8 mouse cellular contexts compared by ENCODE assay signal in the genomic region with DNA sequence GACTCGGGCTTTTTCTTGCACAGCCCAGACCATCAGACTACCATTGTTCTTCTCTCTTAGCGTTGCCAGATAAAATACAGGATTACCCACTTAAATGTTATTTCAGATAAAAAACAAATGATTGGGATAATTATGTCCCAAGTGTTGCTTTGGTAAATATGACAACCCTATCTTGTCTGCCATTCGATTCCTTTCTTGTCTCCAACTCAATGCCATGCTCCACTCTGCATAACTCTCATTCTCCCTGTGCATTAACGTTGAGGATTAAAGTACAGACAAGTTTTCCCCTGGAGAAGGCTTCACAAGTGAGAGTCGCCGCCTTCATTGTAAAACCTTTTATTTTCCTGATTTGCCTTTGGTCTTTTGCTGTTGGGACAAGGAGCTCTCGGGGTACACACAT. TPM values are rescaled to one million over a fixed set of nuclear protein-coding genes. Genes with fewer than 3 reads are reported as not detected.
A peak's percentile ranks its signal among the peaks of the same experiment; 100 is the strongest.
DNase-seq lines count a peak whose midpoint lies in the region; ATAC-seq and TF ChIP-seq lines count a peak whose summit lies in the region.

No protein-coding gene starts in this region.

- no peaks in the 10 kb centered on the region for H3K36me3 ChIP-seq in kidney, postnatal 0 days (ENCODE audit: insufficient read depth, low read length)
- no peaks in the 10 kb centered on the region for H3K36me3 ChIP-seq in embryonic facial prominence, embryonic 11.5 days (replicated peaks; ENCODE audit: control insufficient read depth, insufficient read depth, low read depth, low read length)
- H3K36me3 ChIP-seq in hindbrain, postnatal 0 days (ENCODE audit: insufficient read depth, low read length) = no peaks in the 10 kb centered on the region
- H3K36me3 ChIP-seq in midbrain, embryonic 16.5 days (ENCODE audit: control insufficient read depth, insufficient read depth, low read length) = no peaks in the 10 kb centered on the region

- 43% methylated on average over 7 of the region's 7 CpGs for WGBS in kidney, postnatal 0 days
- WGBS in embryonic facial prominence, embryonic 11.5 days = 52% methylated on average over 7 of the region's 7 CpGs
- WGBS in hindbrain, postnatal 0 days = 49% methylated on average over 7 of the region's 7 CpGs
- 37% methylated on average over 7 of the region's 7 CpGs for WGBS in midbrain, embryonic 16.5 days

- no peak for TF ChIP-seq CTCF in kidney, postnatal 0 days (IDR thresholded peaks at IDR 0.05; ENCODE audit: low read depth)
- TF ChIP-seq CTCF in hindbrain, postnatal 0 days (IDR thresholded peaks at IDR 0.05; ENCODE audit: low read depth) = no peak

- peak overlapping the region; percentile 61; the same call in 1 of the 2 replicates for H3K4me3 ChIP-seq in kidney, postnatal 0 days (replicated peaks; ENCODE audit: low read depth, low read length)
- peak overlapping the region; percentile 63 for H3K4me3 ChIP-seq in embryonic facial prominence, embryonic 11.5 days (ENCODE audit: low read depth, low read length)
- H3K4me3 ChIP-seq in hindbrain, postnatal 0 days (ENCODE audit: low read length) = peak overlapping the region; percentile 62
- peak overlapping the region; percentile 68 for H3K4me3 ChIP-seq in midbrain, embryonic 16.5 days (ENCODE audit: low read depth, low read length)

- ATAC-seq in kidney, postnatal 0 days (replicated peaks; ENCODE audit: low FRiP score, low read depth) = no peak
- 0 out of 2 replicates have a peak, but pooled peaks have one; percentile 14 for ATAC-seq in embryonic facial prominence, embryonic 11.5 days (replicated peaks; ENCODE audit: insufficient number of reproducible peaks, low FRiP score, low TSS enrichment, low read depth)
- no peak for ATAC-seq in hindbrain, postnatal 0 days
- peak; percentile 60 for ATAC-seq in midbrain, embryonic 16.5 days

- peaks cover 4% of the 10 kb centered on the region; the same call in 1 of the 2 replicates for H3K27me3 ChIP-seq in kidney, postnatal 0 days (ENCODE audit: insufficient read depth, low read length)
- no peaks in the 10 kb centered on the region; the same call in 1 of the 2 replicates for H3K27me3 ChIP-seq in embryonic facial prominence, embryonic 11.5 days (ENCODE audit: control insufficient read depth, insufficient read depth, low read length)
- H3K27me3 ChIP-seq in hindbrain, postnatal 0 days (ENCODE audit: insufficient read depth, low read length) = no peaks in the 10 kb centered on the region; the same call in 1 of the 2 replicates
- peaks cover 13% of the 10 kb centered on the region for H3K27me3 ChIP-seq in midbrain, embryonic 16.5 days (ENCODE audit: control insufficient read depth, insufficient read depth, low read depth, low read length)

- peak overlapping the region; percentile 94 for H3K27ac ChIP-seq in kidney, postnatal 0 days
- no peak overlapping the region for H3K27ac ChIP-seq in embryonic facial prominence, embryonic 11.5 days (replicated peaks; ENCODE audit: low read depth, low read length)
- peak overlapping the region; percentile 80 for H3K27ac ChIP-seq in hindbrain, postnatal 0 days
- H3K27ac ChIP-seq in midbrain, embryonic 16.5 days (ENCODE audit: low read length) = peak overlapping the region; percentile 91

- H3K4me1 ChIP-seq in kidney, postnatal 0 days (replicated peaks; ENCODE audit: insufficient read depth, low read length) = no peaks in the 10 kb centered on the region
- no peaks in the 10 kb centered on the region for H3K4me1 ChIP-seq in embryonic facial prominence, embryonic 11.5 days (ENCODE audit: control insufficient read depth, insufficient read depth, low read length)
- H3K4me1 ChIP-seq in hindbrain, postnatal 0 days (ENCODE audit: insufficient read depth, low read length) = no peaks in the 10 kb centered on the region
- no peaks in the 10 kb centered on the region for H3K4me1 ChIP-seq in midbrain, embryonic 16.5 days (ENCODE audit: control insufficient read depth, insufficient read depth, low read length)

- H3K9me3 ChIP-seq in kidney, postnatal 0 days (replicated peaks; ENCODE audit: low read length) = no peaks in the 10 kb centered on the region
- H3K9me3 ChIP-seq in embryonic facial prominence, embryonic 11.5 days (replicated peaks; ENCODE audit: control insufficient read depth, low read length) = no peaks in the 10 kb centered on the region
- no peaks in the 10 kb centered on the region for H3K9me3 ChIP-seq in hindbrain, postnatal 0 days (ENCODE audit: low read length)
- H3K9me3 ChIP-seq in midbrain, embryonic 16.5 days (replicated peaks; ENCODE audit: control insufficient read depth, low read length, poor library complexity, severe bottlenecking) = no peaks in the 10 kb centered on the region

- peak overlapping the region; percentile 48 for H3K4me2 ChIP-seq in kidney, postnatal 0 days (ENCODE audit: low read length)
- peak overlapping the region; percentile 27 for H3K4me2 ChIP-seq in embryonic facial prominence, embryonic 11.5 days (ENCODE audit: low read depth, low read length)
- peak overlapping the region; percentile 56 for H3K4me2 ChIP-seq in hindbrain, postnatal 0 days (ENCODE audit: low read depth, low read length)
- H3K4me2 ChIP-seq in midbrain, embryonic 16.5 days (ENCODE audit: low read length) = peak overlapping the region; percentile 39

- DNase-seq in kidney, postnatal 0 days (ENCODE audit: low spot score) = no peak
- no peak for DNase-seq in kidney, postnatal 14 days
- no peak for DNase-seq in embryonic facial prominence, embryonic 11.5 days (ENCODE audit: low spot score)
- no peak for DNase-seq in hindbrain, postnatal 0 days (ENCODE audit: low spot score)
- DNase-seq in urinary bladder, adult 18-20 months (ENCODE audit: low spot score in 2 of 2) = no peak
- DNase-seq in right cerebral cortex, postnatal 36 days (ENCODE audit: low spot score in 2 of 2) = no peak
- DNase-seq in left cerebral cortex, adult 8-10 months (ENCODE audit: low spot score in 2 of 2) = no peak

- H3K9ac ChIP-seq in kidney, postnatal 0 days (ENCODE audit: low read depth, low read length) = no peak overlapping the region
- peak overlapping the region; percentile 74; the same call in 1 of the 2 replicates for H3K9ac ChIP-seq in embryonic facial prominence, embryonic 11.5 days (replicated peaks; ENCODE audit: low read length)
- peak overlapping the region; percentile 37 for H3K9ac ChIP-seq in hindbrain, postnatal 0 days (replicated peaks; ENCODE audit: low read length)
- H3K9ac ChIP-seq in midbrain, embryonic 16.5 days (ENCODE audit: low read depth, low read length) = peak overlapping the region; percentile 14; the same call in 1 of the 2 replicates

RNA-seq across cellular contexts. Expression of a gene that starts 0.3 kb away (rescaled TPM):
- 6.7 and 7.1 TPM in 2 replicates for polyA plus RNA-seq in kidney, postnatal 0 days (2015; fragmentation: Nextera tagmentation; extraction: Ambion mirVana)
- polyA plus RNA-seq in embryonic facial prominence, embryonic 11.5 days (2014; fragmentation: Nextera tagmentation; extraction: Ambion mirVana) = 12.1 and 13.7 TPM in 2 replicates
- total RNA-seq in hindbrain, postnatal 0 days (2014; rRNA removed) = 10.3 and 23.2 TPM in 2 replicates
- polyA plus RNA-seq in hindbrain, postnatal 0 days (2015; fragmentation: Nextera tagmentation; extraction: Ambion mirVana) = 3.5 and 3.8 TPM in 2 replicates
- 5.7 and 7.2 TPM in 2 replicates for polyA plus RNA-seq in midbrain, embryonic 16.5 days (2015; fragmentation: Nextera tagmentation; extraction: Ambion mirVana)
- total RNA-seq in left cerebral cortex, adult 8-10 months (2022) = 10 to 100 TPM; 26.3 to 31.9 (median 29.5) TPM

Comparison
In these comparisons a context has a peak if more than half of its experiments do, and no peak if none do; other contexts are left out.
1. ATAC-seq: peak in embryonic facial prominence, embryonic 11.5 days (single experiment) and midbrain, embryonic 16.5 days (single experiment); none in kidney, postnatal 0 days (single experiment) and hindbrain, postnatal 0 days (single experiment).
2. Peak in every context shown above with its lines, with median percentiles within 50 percentile points of each other: H3K4me2 ChIP-seq and H3K4me3 ChIP-seq.